Mouse (Mus musculus): ENCODE results near the gene Gm20388. TPM values are rescaled to one million over a fixed set of nuclear protein-coding genes. Genes with fewer than 3 reads are reported as not detected.
A peak's percentile ranks its signal among the peaks of the same experiment; 100 is the strongest.

The Gm20388 gene
- polyA plus RNA-seq, 1 experiment from 2014 or later: not detected

GRCm38 (mm10) chr8:121255727-121256265, 1345.2 kb downstream of the Gm20388 start:
- Histone ChIP-seq H3K4me1 (peaks cover 40% of the 10 kb centered on the region), H3K4me3 (no peak overlapping the region), H3K36me3 (no peaks in the 10 kb centered on the region), H3K27ac (replicated peaks) (no peak overlapping the region), H3K27me3 (replicated peaks) (peaks cover 78% of the 10 kb centered on the region), H3K9ac (peak overlapping the region; percentile 24; the same call in 1 of the 2 replicates), H3K9me3 (no peaks in the 10 kb centered on the region), H3K4me2 (no peak overlapping the region)
- ATAC-seq (ENCODE audit: extremely low read depth, insufficient number of reproducible peaks, low FRiP score, low TSS enrichment): no peak
- 26% methylated on average over 14 of the region's 14 CpGs for WGBS

GRCm38 (mm10) chr8:121258126-121258792, 1347.6 kb downstream of the Gm20388 start:
- Histone ChIP-seq H3K36me3 (no peaks in the 10 kb centered on the region), H3K4me1 (peaks cover 44% of the 10 kb centered on the region), H3K9me3 (no peaks in the 10 kb centered on the region), H3K4me2 (peak overlapping the region; percentile 29), H3K4me3 (no peak overlapping the region), H3K9ac (peak overlapping the region; percentile 52; the same call in 1 of the 2 replicates), H3K27me3 (replicated peaks) (peaks cover 54% of the 10 kb centered on the region), H3K27ac (replicated peaks) (0 out of 2 replicates have a peak overlapping the region, but pooled peaks have one; percentile 16)
- WGBS: 11% methylated on average over 21 of the region's 21 CpGs
- no peak for ATAC-seq (ENCODE audit: extremely low read depth, insufficient number of reproducible peaks, low FRiP score, low TSS enrichment)

- peak overlapping the region; percentile 50 for H3K9ac ChIP-seq
- no peaks in the 10 kb centered on the region for H3K36me3 ChIP-seq
- peak overlapping the region; percentile 54 for H3K4me2 ChIP-seq
- 0 out of 2 replicates have a peak overlapping the region, but pooled peaks have one; percentile 4 for H3K4me3 ChIP-seq
- ATAC-seq (ENCODE audit: extremely low read depth, insufficient number of reproducible peaks, low FRiP score, low TSS enrichment): peak; percentile 59; the same call in 1 of the 2 replicates
- no peaks in the 10 kb centered on the region for H3K9me3 ChIP-seq
- peaks cover 14% of the 10 kb centered on the region for H3K27me3 ChIP-seq (replicated peaks)
- H3K27ac ChIP-seq (replicated peaks): peak overlapping the region; percentile 79
- peaks cover 42% of the 10 kb centered on the region for H3K4me1 ChIP-seq
- whole genome bisulfite sequencing: 30% methylated on average over 21 of the region's 21 CpGs
These were observed 1352.2 kb downstream of the Gm20388 start for GRCm38 (mm10) chr8:121262728-121263389.

GRCm38 (mm10) chr8:121263390-121263775, 1352.7 kb downstream of the Gm20388 start:
- H3K4me3 ChIP-seq: 0 out of 2 replicates have a peak overlapping the region, but pooled peaks have one; percentile 4
- H3K4me1 ChIP-seq: peaks cover 37% of the 10 kb centered on the region
- no peak for ATAC-seq (ENCODE audit: extremely low read depth, insufficient number of reproducible peaks, low FRiP score, low TSS enrichment)
- H3K9ac ChIP-seq: 0 out of 2 replicates have a peak overlapping the region, but pooled peaks have one; percentile 50
- H3K4me2 ChIP-seq: peak overlapping the region; percentile 54
- H3K27ac ChIP-seq (replicated peaks): peak overlapping the region; percentile 79
- peaks cover 9% of the 10 kb centered on the region; the same call in 1 of the 2 replicates for H3K27me3 ChIP-seq (replicated peaks)
- no peaks in the 10 kb centered on the region for H3K9me3 ChIP-seq
- 27% methylated on average over 14 of the region's 14 CpGs for WGBS
- no peaks in the 10 kb centered on the region for H3K36me3 ChIP-seq

- Histone ChIP-seq H3K27me3 (replicated peaks) (0 out of 2 replicates have a peak, but pooled peaks cover under 1% of the 10 kb centered on the region), H3K27ac (replicated peaks) (peak overlapping the region; percentile 79; the same call in 1 of the 2 replicates), H3K9me3 (no peaks in the 10 kb centered on the region), H3K4me2 (no peak overlapping the region), H3K4me3 (no peak overlapping the region), H3K36me3 (no peaks in the 10 kb centered on the region), H3K4me1 (peaks cover 29% of the 10 kb centered on the region), H3K9ac (no peak overlapping the region)
- 64% methylated on average over 9 of the region's 9 CpGs for WGBS
- ATAC-seq (ENCODE audit: extremely low read depth, insufficient number of reproducible peaks, low FRiP score, low TSS enrichment): no peak
These were observed 1353.6 kb downstream of the Gm20388 start for GRCm38 (mm10) chr8:121264260-121264659.

DNA sequence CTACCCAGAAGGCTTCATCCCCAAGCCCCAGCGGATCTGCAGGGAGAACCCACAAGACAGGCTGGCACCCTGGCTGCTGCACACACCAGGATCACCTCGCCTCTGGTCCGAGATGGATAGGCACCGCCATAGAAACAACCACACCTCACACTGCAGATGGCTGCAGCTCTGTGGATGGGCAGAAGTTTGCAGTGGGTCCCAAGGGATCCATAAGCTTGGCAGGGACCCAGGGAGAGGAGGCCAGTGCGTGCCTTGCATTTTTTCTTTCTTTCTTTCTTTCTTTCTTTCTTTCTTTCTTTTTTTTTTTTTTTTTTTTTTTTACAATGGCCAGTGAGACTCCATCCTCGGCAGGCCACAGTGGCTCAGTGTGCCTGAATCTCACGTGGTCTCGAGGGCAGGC, 1360.9 kb downstream of the Gm20388 start:
- Histone ChIP-seq H3K4me3 (no peak overlapping the region), H3K27ac (replicated peaks) (no peak overlapping the region), H3K9ac (no peak overlapping the region), H3K36me3 (no peaks in the 10 kb centered on the region), H3K4me2 (no peak overlapping the region), H3K9me3 (no peaks in the 10 kb centered on the region), H3K4me1 (peaks cover 6% of the 10 kb centered on the region; the same call in 1 of the 2 replicates), H3K27me3 (replicated peaks) (0 out of 2 replicates have a peak, but pooled peaks cover 11% of the 10 kb centered on the region)
- no peak for ATAC-seq (ENCODE audit: extremely low read depth, insufficient number of reproducible peaks, low FRiP score, low TSS enrichment)
- WGBS: 68% methylated on average over 8 of the region's 8 CpGs

GRCm38 (mm10) chr8:121273195-121273594, 1362.6 kb downstream of the Gm20388 start:
- H3K4me2 ChIP-seq: peak overlapping the region; percentile 53
- no peaks in the 10 kb centered on the region for H3K36me3 ChIP-seq
- peak overlapping the region; percentile 28 for H3K4me3 ChIP-seq
- 0 out of 2 replicates have a peak, but pooled peaks cover 11% of the 10 kb centered on the region for H3K27me3 ChIP-seq (replicated peaks)
- 0 out of 2 replicates have a peak overlapping the region, but pooled peaks have one; percentile 14 for H3K9ac ChIP-seq
- H3K4me1 ChIP-seq: peaks cover 6% of the 10 kb centered on the region; the same call in 1 of the 2 replicates
- H3K9me3 ChIP-seq: no peaks in the 10 kb centered on the region
- ATAC-seq (ENCODE audit: extremely low read depth, insufficient number of reproducible peaks, low FRiP score, low TSS enrichment): no peak
- WGBS: 41% methylated on average over 14 of the region's 14 CpGs
- H3K27ac ChIP-seq (replicated peaks): no peak overlapping the region

DNA sequence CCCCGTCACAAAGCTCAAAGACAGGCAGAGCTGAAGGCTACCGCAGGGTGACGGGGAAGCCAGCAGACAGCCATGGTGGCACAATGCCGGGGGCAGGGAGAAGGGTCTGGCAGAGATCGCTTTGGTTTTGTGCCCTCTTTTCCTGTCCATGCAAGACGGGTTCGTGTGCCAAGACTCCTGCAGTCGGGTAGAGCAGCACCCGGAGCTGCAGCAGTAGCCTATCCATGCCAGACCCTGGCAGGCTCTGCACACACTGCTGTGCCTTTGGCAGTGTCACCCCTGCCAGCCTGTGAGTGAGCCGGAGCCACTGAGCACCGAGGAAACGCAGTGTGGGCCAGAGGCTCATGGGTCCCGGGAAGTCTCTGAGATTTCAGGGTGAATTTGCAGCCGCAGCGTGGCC, 1363.0 kb downstream of the Gm20388 start:
- no peak overlapping the region for H3K9ac ChIP-seq
- ATAC-seq (ENCODE audit: extremely low read depth, insufficient number of reproducible peaks, low FRiP score, low TSS enrichment): no peak
- no peak overlapping the region for H3K4me2 ChIP-seq
- WGBS: 81% methylated on average over 15 of the region's 15 CpGs
- H3K4me3 ChIP-seq: no peak overlapping the region
- no peaks in the 10 kb centered on the region for H3K36me3 ChIP-seq
- no peak overlapping the region for H3K27ac ChIP-seq (replicated peaks)
- H3K4me1 ChIP-seq: peaks cover 6% of the 10 kb centered on the region; the same call in 1 of the 2 replicates
- no peaks in the 10 kb centered on the region for H3K9me3 ChIP-seq
- H3K27me3 ChIP-seq (replicated peaks): 0 out of 2 replicates have a peak, but pooled peaks cover 11% of the 10 kb centered on the region

GRCm38 (mm10) chr8:121280414-121280813, 1369.8 kb downstream of the Gm20388 start:
- H3K36me3 ChIP-seq: no peaks in the 10 kb centered on the region
- no peaks in the 10 kb centered on the region for H3K9me3 ChIP-seq
- WGBS: 46% methylated on average over 9 of the region's 9 CpGs
- no peak for ATAC-seq (ENCODE audit: extremely low read depth, insufficient number of reproducible peaks, low FRiP score, low TSS enrichment)
- no peak overlapping the region for H3K4me2 ChIP-seq
- H3K27ac ChIP-seq (replicated peaks): no peak overlapping the region
- 0 out of 2 replicates have a peak, but pooled peaks cover 6% of the 10 kb centered on the region for H3K27me3 ChIP-seq (replicated peaks)
- H3K4me3 ChIP-seq: no peak overlapping the region
- peaks cover 21% of the 10 kb centered on the region for H3K4me1 ChIP-seq
- H3K9ac ChIP-seq: peak overlapping the region; percentile 47; the same call in 1 of the 2 replicates

DNA sequence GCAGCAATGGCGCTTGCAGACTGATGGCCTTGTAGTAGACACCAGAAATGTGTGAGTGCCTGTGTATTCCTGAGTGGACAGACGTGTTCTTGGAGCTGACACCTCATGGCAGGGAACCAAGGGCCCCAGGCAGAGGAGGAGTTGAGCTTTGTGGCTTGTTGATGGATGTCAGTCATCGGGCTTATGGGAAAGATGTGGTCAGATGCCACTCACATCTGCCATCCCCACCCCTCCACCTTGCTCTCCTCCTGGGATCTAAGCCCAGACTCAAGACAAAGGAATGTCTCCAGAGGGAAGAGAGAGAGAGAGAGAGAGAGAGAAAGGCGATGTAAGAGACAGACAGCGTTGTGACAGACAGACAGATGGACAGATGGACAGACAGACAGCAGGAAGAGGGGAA, 1378.7 kb downstream of the Gm20388 start:
- Histone ChIP-seq H3K36me3 (no peaks in the 10 kb centered on the region), H3K27me3 (replicated peaks) (no peaks in the 10 kb centered on the region), H3K4me1 (peaks cover 37% of the 10 kb centered on the region), H3K9ac (no peak overlapping the region), H3K9me3 (no peaks in the 10 kb centered on the region), H3K4me2 (no peak overlapping the region), H3K4me3 (no peak overlapping the region), H3K27ac (replicated peaks) (no peak overlapping the region)
- WGBS: 71% methylated on average over 5 of the region's 5 CpGs
- no peak for ATAC-seq (ENCODE audit: extremely low read depth, insufficient number of reproducible peaks, low FRiP score, low TSS enrichment)

GRCm38 (mm10) chr8:121290547-121290946, 1379.9 kb downstream of the Gm20388 start:
- Histone ChIP-seq H3K4me2 (no peak overlapping the region), H3K4me1 (peaks cover 47% of the 10 kb centered on the region), H3K27me3 (replicated peaks) (no peaks in the 10 kb centered on the region), H3K4me3 (no peak overlapping the region), H3K9me3 (no peaks in the 10 kb centered on the region), H3K36me3 (no peaks in the 10 kb centered on the region), H3K9ac (no peak overlapping the region), H3K27ac (replicated peaks) (no peak overlapping the region)
- 80% methylated on average over 17 of the region's 17 CpGs for WGBS
- ATAC-seq (ENCODE audit: extremely low read depth, insufficient number of reproducible peaks, low FRiP score, low TSS enrichment): no peak

Measured in heart, embryonic 13.5 days (tissue).